Mouse (Mus musculus) erythroblast, embryonic 14.5 days (primary cell): Measurements from ENCODE around the gene Iqgap1.
A peak's percentile ranks its signal among the peaks of the same experiment; 100 is the strongest.

ENCODE experiments used
- GATA1 ChIP-seq: IDR thresholded peaks from 2 replicates; pipeline ENCODE4 v1.6.1; 2012; ENCODE audit warnings: low read length, inconsistent platforms, mixed read lengths
- TAL1 ChIP-seq: IDR thresholded peaks from 3 replicates; pipeline ENCODE4 v1.6.1; 2012; ENCODE audit warnings: low read length, inconsistent platforms, mixed read lengths

DNA sequence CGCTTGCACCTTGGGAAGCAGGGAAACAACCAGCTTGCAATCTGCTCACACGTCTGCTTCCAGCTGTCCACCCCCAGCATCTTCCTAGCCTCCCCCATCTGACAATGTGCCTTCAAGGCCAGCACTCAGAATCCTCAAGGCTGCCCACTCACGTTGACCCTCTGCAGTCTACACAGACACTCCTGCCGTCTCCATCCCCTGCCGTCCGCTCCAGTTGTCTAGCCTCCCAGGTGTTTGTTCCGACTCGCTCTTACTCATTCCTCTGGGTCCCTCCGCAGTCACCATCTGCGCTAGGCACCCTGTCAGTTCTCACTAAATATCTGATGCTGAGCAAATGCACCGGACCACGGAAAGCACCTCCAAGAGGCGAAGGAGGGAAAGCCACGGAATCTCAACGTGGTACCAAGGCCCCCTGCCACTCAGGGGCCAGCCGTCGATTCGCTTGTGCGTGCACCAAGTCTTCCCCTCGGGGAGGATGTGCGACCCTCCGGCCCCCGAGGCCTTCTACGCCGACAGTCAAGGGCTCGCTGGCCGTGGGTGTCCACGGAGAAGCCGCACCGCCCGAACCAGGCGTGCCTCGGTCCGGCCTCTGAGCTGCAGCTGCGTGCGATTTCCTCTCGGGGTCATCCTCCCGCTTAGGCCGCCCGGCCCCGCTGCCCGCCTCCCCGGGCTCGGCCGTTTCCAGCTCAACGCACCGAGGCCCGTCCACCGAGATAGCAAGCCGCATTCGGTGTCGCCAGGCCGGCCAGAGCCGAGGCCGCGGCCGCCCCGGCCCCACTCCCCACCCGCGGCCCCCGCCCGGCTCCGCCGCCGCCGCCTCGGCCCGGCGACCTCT is 137.8 kb downstream of the Iqgap1 start:
- TF ChIP-seq GATA1 (0 out of 2 replicates have a peak, but pooled peaks have one; percentile 5), TAL1 (no peak)
